Mouse (Mus musculus) brain, embryonic 14.5 days (tissue): ENCODE measurements around the gene Pde1b.

Source experiments
- CTCF ChIP-seq: fragments of 200-500 bp; IDR thresholded peaks from 2 replicates; pipeline ENCODE4 v1.5.1; 2012; ENCODE audit warnings: inconsistent platforms, mild to moderate bottlenecking, moderate library complexity, borderline replicate concordance; ENCODE audit not compliant: insufficient read depth, insufficient read length; ENCODE audit errors: extremely low read depth
- POLR2A ChIP-seq: fragments of 200-500 bp; IDR thresholded peaks from 2 replicates; pipeline ENCODE4 v1.6.1; 2012; ENCODE audit warnings: mild to moderate bottlenecking, inconsistent platforms, borderline replicate concordance; ENCODE audit not compliant: poor library complexity, insufficient read depth, insufficient read length, severe bottlenecking; ENCODE audit errors: extremely low read depth

GRCm38 (mm10) chr15:103542526-103542925 is 39.7 kb downstream of the Pde1b start:
- TF ChIP-seq CTCF (no peak), POLR2A (no peak)
